Mouse (Mus musculus): ENCODE results near the gene Dhrs2.

Dhrs2 gene

DNA sequence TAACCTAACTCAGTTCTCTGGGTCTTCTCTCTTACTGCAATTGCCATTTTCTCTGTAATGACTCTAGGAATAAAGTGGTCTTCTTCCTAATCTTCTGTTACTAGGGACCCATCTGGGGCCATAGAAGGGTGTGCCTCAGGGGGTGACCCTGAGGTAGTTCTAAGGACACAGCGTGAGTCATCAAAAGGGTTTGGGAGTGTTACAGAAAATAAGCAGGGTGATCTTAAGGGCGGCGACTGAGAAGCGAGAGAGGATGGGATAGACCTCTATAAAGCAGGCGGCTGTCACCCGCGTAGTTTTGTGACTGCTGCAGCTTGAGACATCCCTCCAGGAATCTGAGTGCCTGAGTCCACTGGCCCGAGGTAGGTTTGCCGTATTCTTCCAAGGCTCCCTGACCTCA lies at the start of gene Dhrs2:
Gene Dhrs2 (plus strand): TSS at position 301 of the 400 bp plus-strand sequence.
- no peak for DNase-seq

DNA sequence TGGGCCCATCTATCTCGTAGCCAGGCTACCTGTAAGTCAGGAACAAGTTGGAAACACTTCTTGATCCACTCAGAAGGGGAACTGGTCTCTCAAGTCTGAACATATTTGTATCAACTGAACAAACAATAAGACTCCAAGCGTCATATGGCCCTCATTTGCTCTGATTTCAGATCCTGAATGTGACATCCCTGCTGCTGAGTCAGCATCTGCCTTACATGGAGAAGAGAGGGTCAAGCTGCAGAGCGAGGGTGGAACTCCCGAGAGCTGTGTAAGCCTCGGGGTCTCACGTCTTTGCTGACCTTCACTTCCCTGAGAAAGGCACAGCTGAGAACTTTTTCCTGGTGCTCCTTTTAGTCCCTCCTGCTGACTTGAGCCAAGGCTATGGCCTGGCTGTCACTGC lies 47.6 kb upstream of the Dhrs2 start:
- no peak for DNase-seq

DNA sequence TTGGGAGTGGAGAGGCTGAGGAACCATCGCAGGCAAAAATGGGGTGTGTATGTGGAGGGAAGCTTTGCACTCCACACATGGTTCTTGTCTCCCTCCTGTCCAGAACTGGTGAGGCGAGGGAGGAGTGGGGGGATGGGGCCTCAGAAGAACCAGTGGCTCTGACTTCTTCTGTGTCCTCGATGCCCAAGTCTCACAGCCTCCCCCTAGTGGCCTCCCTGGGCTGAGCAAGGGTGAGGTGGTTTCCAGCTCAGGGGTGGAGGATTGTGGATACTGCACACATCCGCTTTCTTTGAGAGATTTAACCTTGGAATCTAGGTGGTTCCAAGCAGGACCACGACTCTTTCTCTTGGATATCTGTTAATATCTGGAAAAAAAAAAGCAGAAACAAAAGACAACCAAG lies 44.5 kb upstream of the Dhrs2 start:
- DNase-seq, result peak; percentile 77 to 85

DNA sequence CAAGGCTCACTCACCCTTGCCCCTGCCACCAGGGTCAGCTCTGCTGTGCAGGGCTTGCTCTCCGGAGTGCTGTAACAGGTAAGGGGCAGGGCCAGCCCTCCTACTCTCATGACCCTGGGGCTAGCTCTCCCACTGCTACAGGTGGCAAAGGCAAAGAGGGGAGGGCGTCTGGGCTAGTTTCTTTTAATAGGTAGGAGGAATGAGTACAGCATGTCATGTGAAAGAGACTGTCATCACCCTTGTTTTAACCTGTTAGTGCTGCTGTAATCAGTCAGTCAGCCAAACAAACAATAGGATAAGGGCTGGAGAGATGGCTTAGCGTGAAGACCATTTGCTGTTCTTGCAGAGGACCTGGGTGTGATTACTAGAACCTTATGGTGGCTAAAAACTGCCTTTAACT lies 40.9 kb upstream of the Dhrs2 start:
- no peak for DNase-seq

DNA sequence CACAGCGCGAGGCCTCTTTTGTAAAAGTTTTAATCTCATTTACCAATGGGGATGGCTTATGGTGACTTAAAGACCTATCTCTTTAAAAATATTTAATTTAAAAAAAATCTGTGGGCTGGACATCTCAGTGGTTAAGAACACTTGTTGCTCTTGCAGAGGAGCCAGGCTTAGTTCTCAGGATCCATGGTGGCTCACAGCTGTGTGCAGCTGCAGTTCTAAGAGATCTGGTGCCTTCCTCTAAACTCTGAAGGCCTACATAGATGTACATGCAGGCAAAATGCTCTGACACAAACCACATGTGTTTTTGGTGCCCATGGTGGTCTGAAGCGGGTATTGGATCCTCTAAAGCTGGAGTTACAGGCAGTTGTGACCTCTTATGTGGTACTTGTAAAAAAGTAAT lies 38.6 kb upstream of the Dhrs2 start:
- no peak for DNase-seq

DNA sequence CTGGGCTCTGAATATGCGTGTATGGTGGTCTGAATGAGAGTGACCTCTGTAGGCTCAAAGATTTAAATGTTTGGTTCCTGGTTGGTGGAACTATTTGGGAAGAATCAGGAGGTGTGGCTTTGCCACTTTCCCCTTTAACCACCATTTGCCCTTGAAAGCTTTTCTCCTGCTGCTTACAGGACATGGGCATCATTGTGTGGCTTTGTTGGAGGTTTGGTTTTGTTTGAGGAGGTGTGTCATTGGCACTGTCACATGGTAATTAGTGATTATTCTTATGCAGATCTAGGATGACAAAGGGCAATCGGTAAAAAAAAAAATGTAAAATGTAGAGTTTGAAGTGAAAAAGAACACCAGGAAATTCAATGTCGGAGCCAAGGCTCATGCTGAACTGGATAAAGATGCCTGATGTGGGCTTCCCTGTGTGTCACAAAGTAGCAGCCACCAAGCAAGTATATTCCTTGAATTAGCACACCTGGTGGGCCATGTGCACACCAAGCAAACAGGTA lies 37.1 kb upstream of the Dhrs2 start:
- DNase-seq, result no peak

DNA sequence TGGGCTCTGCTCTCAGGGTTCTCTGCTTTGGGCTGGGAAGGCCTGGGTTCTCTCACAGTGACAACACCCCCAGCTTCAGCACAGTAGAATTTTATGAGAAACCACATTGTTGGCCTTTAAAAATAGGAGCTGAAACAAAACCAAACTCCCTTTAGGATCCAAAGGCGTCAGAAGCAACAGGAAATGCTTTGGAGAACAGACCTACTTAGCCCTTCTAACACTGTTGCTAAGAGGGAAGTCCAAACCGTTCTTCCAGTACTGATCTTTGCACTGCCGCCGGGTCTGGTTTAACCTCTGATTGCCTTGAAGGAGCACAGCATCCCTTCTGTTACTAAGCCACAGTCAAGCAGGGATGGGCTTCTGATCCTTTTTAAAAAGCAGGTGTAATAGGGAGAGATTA lies 33.3 kb upstream of the Dhrs2 start:
- DNase-seq, result no peak

DNA sequence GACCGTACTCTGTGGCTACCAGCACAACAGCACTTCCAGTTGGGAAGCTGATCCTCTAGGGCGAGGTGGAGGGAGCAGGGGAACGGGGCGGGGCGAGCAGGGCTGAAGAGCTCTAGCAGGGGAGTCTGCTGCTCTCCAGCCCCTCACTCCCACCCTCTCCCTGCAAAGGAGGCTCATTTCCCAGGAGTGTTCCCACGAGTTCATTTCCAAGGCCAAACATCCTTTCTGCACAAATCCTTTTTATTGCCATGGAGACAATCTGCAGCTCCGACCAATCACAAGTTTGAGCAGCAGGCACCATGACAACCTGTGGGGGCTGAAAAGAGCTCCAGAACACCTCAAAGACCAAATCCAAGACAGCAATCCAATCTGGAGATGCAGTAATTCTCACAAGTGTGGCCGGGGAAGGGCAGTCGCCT lies 32.4 kb upstream of the Dhrs2 start:
- DNase-seq, result no peak

DNA sequence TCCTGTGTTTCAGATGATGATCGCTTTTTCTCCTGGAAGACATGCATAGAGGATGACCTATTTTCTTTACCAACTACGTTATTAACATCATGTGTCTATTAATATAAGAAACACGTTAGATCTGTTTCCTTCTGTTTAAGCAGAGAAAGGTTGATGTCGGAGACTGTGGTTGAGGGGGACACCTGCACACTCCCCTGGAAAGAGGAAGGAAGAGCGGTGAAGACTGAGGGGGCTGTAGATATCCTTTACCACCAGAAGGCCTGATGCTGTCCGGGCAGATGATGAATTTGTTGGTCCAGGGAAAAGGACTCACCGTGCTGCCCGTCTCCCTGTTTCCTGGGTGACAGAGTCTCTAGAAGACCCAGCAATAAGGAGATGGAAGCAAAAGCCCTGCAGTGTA lies 28.5 kb upstream of the Dhrs2 start:
- no peak for DNase-seq

DNA sequence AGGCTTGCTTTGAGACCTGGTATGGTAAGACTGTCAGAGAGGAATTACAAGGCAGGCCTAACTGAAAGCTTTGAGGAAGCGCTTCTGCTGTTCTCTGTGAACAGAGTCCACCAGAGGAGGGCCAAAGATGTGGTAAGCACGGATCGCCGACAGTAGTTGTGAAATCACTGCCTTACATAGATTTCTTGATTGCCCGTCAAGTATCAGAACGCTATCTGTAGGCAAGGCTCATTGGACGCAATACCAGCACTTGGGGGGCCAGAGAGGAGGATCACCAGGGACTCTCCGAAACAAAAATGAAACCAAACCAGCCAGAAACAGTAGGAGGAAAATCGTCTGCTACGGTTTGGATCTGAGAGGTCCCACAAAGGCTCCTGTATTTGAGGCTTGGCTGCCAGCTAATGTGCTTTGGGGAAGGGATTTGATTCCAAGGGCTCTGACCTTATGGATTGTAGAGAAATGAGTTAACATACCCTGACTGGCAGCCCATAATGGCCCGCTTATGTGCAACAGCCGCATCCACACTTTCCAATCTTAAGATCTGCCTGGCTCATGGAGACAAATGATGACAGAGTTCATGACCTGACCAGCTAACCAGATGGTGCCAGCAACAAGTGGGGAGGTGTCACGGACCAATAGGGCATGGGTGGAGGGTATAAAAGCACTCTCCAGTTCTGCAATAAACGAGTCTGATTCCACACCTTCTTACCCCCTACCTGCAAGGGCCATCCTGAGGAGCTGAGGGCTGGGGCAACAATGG lies 27.8 kb upstream of the Dhrs2 start:
- no peak for DNase-seq

DNA sequence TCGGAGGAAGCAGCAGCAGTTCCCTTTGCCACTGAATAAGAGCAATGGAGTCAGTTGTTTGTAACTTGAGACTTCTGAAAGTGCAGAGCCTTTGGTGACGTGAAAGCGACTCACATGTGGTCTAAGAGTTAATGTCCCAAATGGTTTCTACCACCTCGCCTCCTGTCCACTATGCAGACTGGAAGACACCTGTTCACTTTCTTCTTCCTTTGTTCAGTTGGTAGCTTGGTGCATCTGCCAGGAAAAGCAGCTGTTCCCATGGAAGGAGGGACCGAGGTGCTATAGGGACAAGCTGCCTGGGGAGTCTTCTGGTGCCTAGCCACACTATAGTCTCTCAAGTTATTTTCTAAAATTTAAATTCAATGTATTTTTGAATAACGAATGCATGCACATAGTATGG lies 27.0 kb upstream of the Dhrs2 start:
- no peak for DNase-seq

DNA sequence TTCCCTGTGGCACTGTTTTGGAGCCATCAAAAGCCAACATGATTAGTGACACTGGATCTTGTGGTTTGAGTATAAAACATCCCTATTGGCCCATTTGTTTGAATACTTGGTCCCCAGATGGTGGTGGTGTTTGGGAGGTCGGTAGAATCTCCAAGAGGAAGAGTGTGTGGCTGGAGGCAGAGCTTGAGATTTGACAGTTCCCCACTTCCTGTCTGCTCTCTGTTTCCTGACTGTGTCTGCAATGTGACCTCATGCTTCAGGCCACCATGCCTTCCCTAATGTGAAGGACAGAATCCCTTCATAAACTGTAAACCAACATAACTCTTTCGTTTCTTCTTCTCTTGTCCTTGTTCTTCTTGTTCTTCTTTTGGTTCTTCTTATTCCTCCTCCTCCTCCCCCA lies 24.7 kb upstream of the Dhrs2 start:
- no peak for DNase-seq

DNA sequence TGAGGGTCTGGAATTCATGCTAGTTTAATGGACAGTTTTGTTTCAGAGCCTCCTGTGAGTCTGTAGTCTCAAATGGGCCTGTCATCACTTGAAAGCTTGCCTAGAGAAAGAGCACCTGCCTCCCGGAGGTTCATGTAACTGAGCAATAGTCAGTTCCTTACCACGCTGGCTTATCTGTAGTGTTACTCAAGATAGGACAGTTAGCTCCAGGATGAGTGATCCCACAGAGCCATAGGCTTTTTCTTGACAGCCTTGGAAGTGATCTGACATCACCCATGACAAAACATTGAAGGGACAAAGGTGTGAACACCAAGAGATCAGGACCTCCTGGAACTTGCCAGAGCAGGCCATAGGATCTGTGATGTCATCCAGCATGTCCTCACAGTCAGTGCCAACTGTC lies 23.6 kb upstream of the Dhrs2 start:
- DNase-seq, result no peak

DNA sequence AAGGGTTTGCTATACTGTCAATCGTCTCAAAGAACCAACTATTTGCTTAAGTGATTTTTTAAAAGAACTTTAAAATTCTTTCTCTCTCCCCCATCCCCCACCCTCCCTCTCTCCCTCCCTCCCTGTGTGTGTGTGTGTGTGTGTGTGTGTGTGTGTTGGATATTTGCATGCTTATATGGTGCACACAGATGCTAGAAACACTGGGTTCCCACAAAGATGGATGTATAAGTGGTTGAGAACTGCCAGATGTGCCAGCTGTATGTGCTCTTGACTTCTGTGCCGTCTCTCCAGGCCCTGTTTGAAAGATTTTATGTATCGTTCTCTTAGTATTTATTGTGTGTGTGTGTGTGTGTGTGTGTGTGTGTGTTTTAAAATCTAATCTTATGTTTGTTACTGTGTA lies 17.3 kb upstream of the Dhrs2 start:
- no peak for DNase-seq

DNA sequence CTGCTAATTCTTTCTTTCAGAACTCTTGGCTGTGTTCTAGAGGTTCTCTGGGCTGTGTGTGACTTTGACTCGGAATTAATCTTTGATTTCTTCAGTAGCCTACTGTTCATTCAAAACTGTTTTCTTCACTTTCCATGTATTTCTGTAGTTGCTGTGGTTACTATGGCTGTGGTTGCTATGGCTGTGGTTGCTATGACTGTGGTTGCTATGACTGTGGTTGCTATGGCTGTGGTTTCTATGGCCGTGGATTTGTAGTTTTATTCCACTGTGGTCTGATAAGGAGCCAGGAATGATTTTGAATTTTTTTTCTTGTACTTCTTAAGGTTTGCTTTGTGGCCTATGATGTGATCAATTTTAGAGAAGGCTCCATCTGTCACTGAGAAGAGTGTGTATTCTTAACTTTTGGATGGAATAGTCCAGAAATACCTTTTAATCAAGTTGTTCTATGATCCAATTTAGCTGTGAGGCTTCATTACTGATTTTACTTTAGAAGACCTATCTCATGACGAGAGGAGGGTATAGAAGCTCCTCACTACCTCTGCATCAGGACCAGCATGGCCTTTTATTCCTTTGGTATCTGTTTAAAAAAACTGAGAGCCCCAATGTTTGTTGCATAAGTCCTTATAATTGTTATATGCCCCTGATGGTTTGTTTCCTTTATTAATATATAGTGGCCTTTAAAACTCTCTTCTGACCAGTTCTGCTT lies 16.6 kb upstream of the Dhrs2 start:
- DNase-seq, result no peak

DNA sequence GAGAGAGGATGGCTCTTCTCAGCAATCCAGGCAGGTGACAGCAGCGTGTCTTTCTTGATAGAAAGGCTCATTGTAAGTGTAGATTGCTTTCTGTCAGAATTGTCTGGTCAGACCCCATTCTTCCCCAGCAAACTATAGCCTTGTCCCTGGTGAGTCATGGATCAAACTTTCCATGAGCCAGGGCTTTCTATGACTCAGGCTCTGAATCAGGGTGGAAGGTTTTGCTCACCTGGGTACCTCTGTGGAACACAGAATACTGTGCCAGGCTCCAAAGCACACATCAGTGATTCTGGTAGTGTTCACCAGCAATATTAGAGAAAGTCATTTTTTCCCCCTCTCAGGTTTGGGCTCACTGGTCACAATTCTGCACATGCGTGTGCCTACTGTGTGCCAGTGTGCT lies 13.5 kb upstream of the Dhrs2 start:
- DNase-seq, result no peak

DNA sequence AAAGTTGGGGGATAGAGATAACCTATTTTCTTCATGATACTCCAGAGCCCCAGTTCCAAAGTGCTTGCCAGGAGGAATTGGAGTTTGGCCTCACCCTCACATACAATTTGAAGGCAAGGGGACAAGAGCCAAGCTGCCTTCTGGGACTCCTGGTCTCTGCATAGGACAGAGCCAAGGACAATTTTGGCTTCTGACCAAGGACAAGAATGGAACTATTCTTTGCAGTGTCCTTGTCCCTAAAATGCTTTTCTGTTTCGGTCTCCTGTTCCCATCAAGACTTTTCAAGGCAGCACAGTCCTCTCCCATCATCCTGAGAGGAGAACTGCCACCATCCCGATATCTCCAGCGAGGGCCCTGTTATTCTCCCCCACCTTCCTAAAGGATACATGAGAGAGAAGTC lies 8.2 kb upstream of the Dhrs2 start:
- DNase-seq, result peak in 1 of 2 experiments; percentile 25

DNA sequence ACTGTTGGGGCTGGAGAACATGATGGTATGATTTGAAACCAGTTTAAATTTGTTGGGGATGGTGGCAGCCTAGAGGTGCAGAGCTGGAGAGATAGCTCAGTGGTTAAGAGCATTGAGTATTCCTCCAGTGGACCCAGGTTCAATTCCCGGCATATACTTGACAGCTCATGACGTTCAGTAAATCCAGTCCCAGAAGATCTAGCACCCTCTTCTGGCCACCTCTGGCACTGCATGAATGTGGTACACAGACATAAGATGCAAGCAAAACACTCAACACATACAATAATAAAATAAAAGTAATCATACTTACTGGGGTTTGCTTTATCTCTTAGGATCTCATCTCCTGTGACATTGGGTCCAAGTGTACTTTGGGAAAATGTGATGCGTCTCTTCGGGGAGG lies 7.3 kb upstream of the Dhrs2 start:
- DNase-seq, result peak; percentile 64 to 76

DNA sequence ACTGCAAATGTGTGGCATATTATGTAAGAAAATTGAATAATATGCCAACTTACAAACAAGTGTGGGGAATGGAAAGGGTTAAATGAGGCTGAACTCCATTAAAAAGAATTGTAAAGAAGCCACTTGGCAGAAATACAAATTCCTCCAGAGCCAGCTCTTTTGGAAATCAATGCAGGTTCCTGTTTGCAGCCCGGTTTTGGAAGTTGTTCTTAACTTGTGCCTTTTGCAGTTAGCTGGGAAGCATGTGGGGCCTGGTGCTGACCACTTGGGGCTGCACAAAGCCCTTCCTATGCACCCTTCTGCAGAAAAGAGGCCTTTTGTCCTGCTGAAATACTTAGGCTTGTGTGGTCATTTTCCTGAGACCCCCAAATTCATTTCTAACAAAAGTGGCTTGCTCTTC lies 1.4 kb downstream of the Dhrs2 start:
- peak in 1 of 2 experiments; percentile 21 for DNase-seq

DNA sequence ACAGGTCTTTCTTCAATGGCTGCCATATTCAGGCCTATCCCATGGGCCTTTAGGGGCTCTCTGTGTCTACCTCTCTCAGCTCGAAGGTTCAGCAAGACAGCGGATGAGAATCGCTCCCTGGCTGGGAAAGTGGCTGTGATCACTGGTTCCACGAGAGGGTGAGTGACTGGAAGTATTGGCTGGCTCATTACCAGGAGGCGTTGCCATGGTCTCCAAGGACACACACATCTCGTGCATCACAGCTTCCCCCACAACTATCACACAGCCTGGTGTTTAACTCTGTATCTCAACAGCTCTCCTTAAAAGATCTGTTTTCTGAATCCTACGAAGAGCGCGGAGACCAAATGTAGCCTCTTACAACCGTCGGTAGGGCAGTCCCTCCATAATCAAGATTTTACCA lies 12.8 kb downstream of the Dhrs2 start:
- no peak for DNase-seq

DNA sequence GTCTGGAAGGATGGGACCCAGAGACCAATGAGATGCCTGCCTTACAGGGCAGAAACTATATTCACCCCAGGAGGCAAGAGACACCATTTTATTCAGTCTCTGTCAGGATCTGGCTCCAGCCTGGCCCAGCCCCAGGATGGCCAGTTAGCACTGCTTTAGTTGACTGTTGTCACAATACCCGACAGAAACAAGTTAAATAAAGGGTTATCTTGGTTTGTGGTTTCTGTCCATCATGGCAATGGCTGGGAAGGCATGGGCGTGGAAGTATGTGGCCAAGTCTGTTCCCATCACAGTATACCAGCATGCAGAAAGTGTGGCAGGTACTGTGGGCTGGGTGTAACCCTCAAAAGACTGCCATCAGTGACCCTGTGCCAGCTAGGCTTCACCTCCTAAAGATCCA lies 14.9 kb downstream of the Dhrs2 start:
- DNase-seq, result no peak

DNA sequence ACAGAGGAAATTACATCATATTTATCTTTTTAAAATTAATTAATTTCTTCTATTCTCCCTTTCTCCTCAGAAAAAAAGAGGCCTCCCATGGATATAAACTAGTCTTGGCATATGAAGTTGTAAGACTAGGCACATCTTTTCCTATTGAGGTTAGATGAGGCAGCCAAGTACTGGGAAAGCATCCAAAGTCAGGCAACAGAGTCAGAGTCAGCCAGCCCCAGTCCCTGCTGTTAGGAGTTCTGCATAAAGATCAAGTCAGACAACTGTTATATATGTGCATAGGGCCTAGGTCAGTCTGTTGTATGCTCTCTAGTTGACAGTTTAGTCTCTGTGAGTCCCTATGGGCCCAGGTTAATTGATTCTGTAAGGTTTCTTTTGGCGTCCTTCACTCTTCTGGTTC lies 20.9 kb downstream of the Dhrs2 start:
- DNase-seq, result peak; percentile 66 to 80

DNA sequence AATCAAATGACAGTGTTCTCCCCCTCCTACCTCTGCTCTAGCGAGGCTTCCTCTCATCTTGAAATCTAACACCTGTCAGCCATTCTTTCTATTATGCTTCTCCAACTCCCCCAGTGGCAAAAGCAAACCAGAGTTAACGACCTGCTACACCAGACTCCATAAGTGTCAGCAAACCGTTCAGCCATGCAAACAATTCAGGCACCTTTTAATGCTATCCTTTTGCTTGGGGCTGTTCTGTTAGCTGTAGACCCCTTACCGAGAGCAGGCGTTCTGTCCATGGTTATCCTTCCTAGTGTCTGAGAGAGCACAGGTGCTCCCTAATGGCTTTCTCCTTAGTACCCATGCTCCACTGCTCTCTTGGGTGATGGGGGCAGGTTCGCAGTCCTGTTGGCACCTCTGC lies 25.4 kb downstream of the Dhrs2 start:
- DNase-seq, result no peak

DNA sequence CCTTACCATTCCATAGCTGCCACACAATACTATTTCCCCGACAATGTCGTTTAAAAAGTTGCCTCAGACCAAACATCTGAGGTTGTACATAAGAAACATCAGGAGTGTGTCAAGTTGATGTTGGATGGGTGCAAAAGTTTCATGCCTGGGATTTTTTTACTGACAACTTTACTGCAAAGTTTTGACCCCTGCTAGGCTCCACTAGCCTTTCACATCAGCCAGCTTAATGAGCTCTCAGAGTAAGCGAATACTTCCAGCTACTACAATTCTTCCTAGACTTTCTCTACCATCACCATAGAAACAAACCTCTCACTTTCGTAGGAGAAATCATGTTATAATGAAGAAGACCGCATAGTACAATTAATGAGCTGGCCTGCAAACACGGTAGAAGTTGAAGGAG lies 26.5 kb downstream of the Dhrs2 start:
- no peak for DNase-seq

DNA sequence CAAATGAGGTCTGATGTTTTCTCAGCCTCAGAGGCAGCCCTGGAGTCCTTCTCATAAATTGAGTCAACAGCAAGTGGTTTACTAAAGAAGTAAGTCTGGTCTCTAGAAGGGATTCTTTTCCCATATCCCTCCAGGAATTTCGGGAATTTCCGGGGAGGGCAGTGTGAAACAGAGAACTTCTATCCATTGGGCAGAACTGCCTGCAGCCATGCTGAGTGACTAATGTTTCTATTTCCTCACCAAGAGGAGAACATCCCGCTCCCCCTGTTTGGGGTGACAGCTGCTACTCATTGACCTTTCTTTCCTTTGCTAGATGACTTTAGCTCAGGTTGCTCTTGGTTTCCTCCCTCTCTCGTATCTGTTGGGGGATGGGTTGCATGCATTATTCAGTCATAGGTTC lies 31.8 kb downstream of the Dhrs2 start:
- DNase-seq, result no peak

Measured in cerebellum, postnatal 14 days (tissue).